Mouse (Mus musculus) embryonic facial prominence, embryonic 11.5 days (tissue): ENCODE measurements around the gene Pgd. TPM values are rescaled to one million over a fixed set of nuclear protein-coding genes. Genes with fewer than 3 reads are reported as not detected.

Source experiments
- ATAC-seq: fragments of 200-750 bp; cut with Nextera tagmentation; replicated peaks from 2 replicates; pipeline ENCODE4 v1.8.0; 2017; ENCODE audit warnings: low read depth; ENCODE audit not compliant: insufficient number of reproducible peaks, low FRiP score, low TSS enrichment
- DNase-seq: peaks from one replicate; pipeline ENCODE4 v3.0.0-alpha.2; 2015; ENCODE audit warnings: low spot score
- H3K27ac ChIP-seq: fragments of 300-500 bp; sonication (generic); replicated peaks from 2 replicates; pipeline ENCODE4 v1.5.1; 2014; ENCODE audit warnings: mild to moderate bottlenecking, low read depth, low read length, control low read depth
- H3K27me3 ChIP-seq: fragments of 300-500 bp; sonication (generic); 2 replicates; pipeline ENCODE4 v1.6.1; 2014; ENCODE audit warnings: mild to moderate bottlenecking, low read length, moderate library complexity, mixed read lengths; ENCODE audit not compliant: control insufficient read depth, insufficient read depth
- H3K36me3 ChIP-seq: fragments of 300-500 bp; sonication (generic); replicated peaks from 2 replicates; pipeline ENCODE4 v1.6.1; 2014; ENCODE audit warnings: low read depth, mild to moderate bottlenecking, low read length, moderate library complexity, mixed read lengths; ENCODE audit not compliant: control insufficient read depth, insufficient read depth
- H3K4me1 ChIP-seq: fragments of 300-500 bp; sonication (generic); 2 replicates; pipeline ENCODE4 v1.6.1; 2014; ENCODE audit warnings: low read length, mixed read lengths; ENCODE audit not compliant: control insufficient read depth, insufficient read depth
- H3K4me2 ChIP-seq: fragments of 300-500 bp; sonication (generic); 2 replicates; pipeline ENCODE4 v1.6.1; 2014; ENCODE audit warnings: low read depth, mild to moderate bottlenecking, control low read depth, low read length, moderate library complexity
- H3K4me3 ChIP-seq: fragments of 300-500 bp; sonication (generic); 2 replicates; pipeline ENCODE4 v1.5.1; 2014; ENCODE audit warnings: low read depth, low read length, control low read depth
- H3K9ac ChIP-seq: fragments of 300-500 bp; sonication (generic); replicated peaks from 2 replicates; pipeline ENCODE4 v1.6.1; 2014; ENCODE audit warnings: mild to moderate bottlenecking, control low read depth, low read length
- H3K9me3 ChIP-seq: fragments of 300-500 bp; sonication (generic); replicated peaks from 2 replicates; pipeline ENCODE4 v1.6.1; 2016; ENCODE audit warnings: mild to moderate bottlenecking, low read length, inconsistent platforms, mixed read lengths; ENCODE audit not compliant: control insufficient read depth
- WGBS: fragments of 180-500 bp; shearing (Covaris S2); extraction: QIAGEN DNeasy Blood & Tissue Kit; methylation state at CpG from one replicate; pipeline ENCODE4 v1.1.7; 2014; 5-methylcytosine and 5-hydroxymethylcytosine counted together
- polyA plus RNA-seq: library from polyadenylated mRNA; unstranded; fragments of >200 nt; fragmentation: Nextera tagmentation; extraction: Ambion mirVana; gene quantifications from 2 replicates; pipeline ENCODE4 v1.2.1, GENCODE M21; 2014

Gene Pgd
- polyA plus RNA-seq, 1 experiment from 2014 or later: 44.5 TPM

DNA sequence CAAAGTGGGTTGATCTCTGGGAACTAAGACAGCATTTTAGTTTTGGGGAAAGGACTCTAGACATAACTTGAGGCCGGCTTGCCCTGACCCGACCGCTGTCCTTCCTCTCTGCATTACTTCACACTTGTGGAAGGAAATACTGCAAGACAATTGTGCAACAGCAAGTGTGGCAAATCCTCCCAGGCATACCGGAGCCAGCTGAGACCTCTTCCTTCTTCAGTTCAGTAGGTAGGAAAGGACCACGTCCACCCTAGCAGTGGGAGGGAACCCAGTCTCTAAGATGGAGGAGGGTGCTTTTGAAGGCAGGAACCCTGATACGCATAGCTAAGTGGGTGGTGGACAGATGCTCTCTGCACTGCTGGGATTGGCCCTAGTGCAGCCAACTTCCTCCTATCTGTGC lies 10.9 kb downstream of the Pgd start:
- no peak overlapping the region for H3K4me2 ChIP-seq
- H3K4me1 ChIP-seq: no peaks in the 10 kb centered on the region
- no peak overlapping the region for H3K9ac ChIP-seq
- H3K27me3 ChIP-seq: no peaks in the 10 kb centered on the region
- no peak overlapping the region for H3K4me3 ChIP-seq
- WGBS: 94% methylated on average over 6 of the region's 6 CpGs
- H3K27ac ChIP-seq: no peak overlapping the region
- no peaks in the 10 kb centered on the region for H3K9me3 ChIP-seq
- H3K36me3 ChIP-seq: peaks cover 14% of the 10 kb centered on the region
- DNase-seq (no peak), ATAC-seq (no peak)

DNA sequence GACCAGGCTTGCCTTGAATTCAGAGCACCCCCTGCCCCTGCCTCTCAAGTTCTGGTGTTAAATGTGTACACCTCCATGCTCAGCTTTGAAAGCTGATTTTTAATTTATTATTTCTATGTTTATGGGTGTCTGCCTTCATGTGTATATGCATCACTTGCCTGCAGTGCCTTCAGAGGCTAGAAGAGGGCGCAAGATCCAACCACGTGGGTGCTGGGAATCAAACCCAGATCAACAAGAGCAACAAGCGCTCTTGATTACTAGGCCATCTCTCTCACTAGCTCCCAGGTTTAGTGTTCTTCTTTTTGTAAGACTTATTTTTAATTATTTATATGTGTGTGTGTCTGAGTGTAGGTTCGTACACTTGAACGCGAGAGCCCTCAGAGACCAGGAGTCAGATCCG lies 11.7 kb downstream of the Pgd start:
- no peak for DNase-seq
- no peak overlapping the region for H3K9ac ChIP-seq
- peaks cover 18% of the 10 kb centered on the region for H3K36me3 ChIP-seq
- ATAC-seq: no peak
- H3K4me1 ChIP-seq: no peaks in the 10 kb centered on the region
- no peaks in the 10 kb centered on the region for H3K9me3 ChIP-seq
- H3K27me3 ChIP-seq: no peaks in the 10 kb centered on the region
- H3K4me3 ChIP-seq: no peak overlapping the region
- H3K27ac ChIP-seq: no peak overlapping the region
- WGBS: 97% methylated on average over 7 of the region's 7 CpGs
- no peak overlapping the region for H3K4me2 ChIP-seq

GRCm38 (mm10) chr4:149150721-149151120 lies 15.8 kb downstream of the Pgd start:
- no peak overlapping the region for H3K4me3 ChIP-seq
- WGBS: 91% methylated on average over 11 of the region's 11 CpGs
- H3K4me2 ChIP-seq: no peak overlapping the region
- no peak for ATAC-seq
- no peaks in the 10 kb centered on the region for H3K9me3 ChIP-seq
- no peaks in the 10 kb centered on the region for H3K4me1 ChIP-seq
- no peaks in the 10 kb centered on the region for H3K27me3 ChIP-seq
- H3K27ac ChIP-seq: no peak overlapping the region
- DNase-seq: no peak
- peaks cover 18% of the 10 kb centered on the region for H3K36me3 ChIP-seq
- no peak overlapping the region for H3K9ac ChIP-seq

DNA sequence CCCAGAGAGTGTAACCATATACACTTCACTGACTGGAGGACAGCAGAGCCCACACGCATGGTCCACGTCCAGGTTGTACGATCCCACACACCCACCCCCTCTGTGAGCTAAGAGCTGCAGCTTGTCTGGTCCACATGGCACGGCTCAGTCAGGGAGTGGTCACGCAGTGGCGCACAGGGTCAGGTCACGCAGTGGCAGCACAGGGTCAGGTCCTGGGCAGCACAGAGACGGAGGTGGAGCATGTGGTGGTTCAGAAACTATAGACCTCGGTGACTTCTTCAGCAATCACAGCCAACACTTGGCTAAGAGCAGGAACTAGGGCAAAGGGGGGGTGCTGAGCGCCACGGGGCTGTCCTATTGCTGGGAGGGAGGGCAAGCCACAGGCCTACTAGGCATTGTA lies 16.3 kb downstream of the Pgd start:
- no peaks in the 10 kb centered on the region for H3K9me3 ChIP-seq
- ATAC-seq (no peak), DNase-seq (no peak)
- H3K4me1 ChIP-seq: no peaks in the 10 kb centered on the region
- H3K4me3 ChIP-seq: no peak overlapping the region
- H3K9ac ChIP-seq: no peak overlapping the region
- H3K4me2 ChIP-seq: no peak overlapping the region
- H3K27ac ChIP-seq: no peak overlapping the region
- H3K36me3 ChIP-seq: peaks cover 18% of the 10 kb centered on the region
- no peaks in the 10 kb centered on the region for H3K27me3 ChIP-seq
- WGBS: 71% methylated on average over 11 of the region's 11 CpGs

DNA sequence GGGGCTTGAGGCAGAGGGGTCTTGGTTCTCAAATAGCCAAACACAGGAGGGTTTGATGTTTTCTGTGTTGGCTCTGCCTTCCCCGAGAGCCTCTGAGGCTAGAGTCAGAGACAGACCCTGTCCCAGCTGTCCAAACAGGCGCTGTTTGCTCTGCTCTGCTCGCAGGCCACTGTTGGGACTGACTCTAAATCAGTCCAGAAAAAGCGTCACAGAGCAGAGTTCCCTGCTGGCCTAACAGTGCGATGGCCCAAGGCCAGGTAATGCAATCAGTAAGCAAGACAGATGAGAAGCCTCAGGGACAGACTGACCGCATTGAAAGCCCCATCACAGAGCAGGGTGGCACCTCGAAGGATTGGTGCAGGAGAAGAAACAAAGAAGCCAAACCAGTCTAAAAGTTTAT lies 17.0 kb downstream of the Pgd start:
- H3K4me2 ChIP-seq: no peak overlapping the region
- 66% methylated on average over 7 of the region's 7 CpGs for WGBS
- no peak overlapping the region for H3K9ac ChIP-seq
- no peaks in the 10 kb centered on the region for H3K4me1 ChIP-seq
- DNase-seq: no peak
- no peak overlapping the region for H3K27ac ChIP-seq
- peaks cover 15% of the 10 kb centered on the region for H3K36me3 ChIP-seq
- ATAC-seq: no peak
- no peaks in the 10 kb centered on the region for H3K27me3 ChIP-seq
- no peak overlapping the region for H3K4me3 ChIP-seq
- H3K9me3 ChIP-seq: no peaks in the 10 kb centered on the region

- WGBS: 73% methylated on average over 9 of the region's 9 CpGs
- Histone ChIP-seq H3K9me3 (no peaks in the 10 kb centered on the region), H3K36me3 (peaks cover 15% of the 10 kb centered on the region), H3K4me2 (no peak overlapping the region), H3K27me3 (no peaks in the 10 kb centered on the region), H3K4me1 (no peaks in the 10 kb centered on the region), H3K9ac (no peak overlapping the region), H3K27ac (no peak overlapping the region), H3K4me3 (no peak overlapping the region)
- ATAC-seq (no peak), DNase-seq (no peak)
Measured at GRCm38 (mm10) chr4:149149196-149149595, 17.4 kb downstream of the Pgd start.

- DNase-seq (no peak), ATAC-seq (no peak)
- H3K4me2 ChIP-seq: no peak overlapping the region
- 84% methylated on average over 4 of the region's 4 CpGs for WGBS
- H3K36me3 ChIP-seq: peaks cover 9% of the 10 kb centered on the region
- H3K9me3 ChIP-seq: no peaks in the 10 kb centered on the region
- no peaks in the 10 kb centered on the region for H3K27me3 ChIP-seq
- no peak overlapping the region for H3K27ac ChIP-seq
- H3K4me1 ChIP-seq: no peaks in the 10 kb centered on the region
- H3K4me3 ChIP-seq: no peak overlapping the region
- H3K9ac ChIP-seq: no peak overlapping the region
Measured at GRCm38 (mm10) chr4:149148084-149148483, 18.5 kb downstream of the Pgd start.

DNA sequence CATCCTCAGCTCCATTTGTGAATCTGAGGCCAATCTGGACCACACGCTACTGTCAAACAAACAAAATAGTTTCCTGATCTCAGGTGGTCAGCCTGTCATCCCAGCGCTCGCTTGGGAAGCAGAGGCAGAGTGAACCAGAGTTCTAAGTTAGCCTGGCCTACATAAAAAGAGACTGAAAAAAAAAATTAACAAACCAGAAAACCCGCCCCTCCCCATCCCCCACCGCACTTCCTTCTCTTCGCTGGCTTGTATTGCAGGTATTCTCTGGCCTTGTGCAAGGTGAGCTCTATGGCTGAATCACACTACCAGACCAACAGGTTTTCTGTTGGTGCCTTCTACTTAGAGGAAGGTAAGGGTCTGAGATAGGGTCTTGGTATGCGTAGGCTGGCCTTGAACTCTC lies 19.0 kb downstream of the Pgd start:
- 80% methylated on average over 7 of the region's 7 CpGs for WGBS
- no peaks in the 10 kb centered on the region for H3K9me3 ChIP-seq
- H3K4me2 ChIP-seq: no peak overlapping the region
- no peak overlapping the region for H3K27ac ChIP-seq
- no peak for ATAC-seq
- peaks cover 5% of the 10 kb centered on the region for H3K36me3 ChIP-seq
- H3K27me3 ChIP-seq: no peaks in the 10 kb centered on the region
- no peak for DNase-seq
- no peak overlapping the region for H3K9ac ChIP-seq
- H3K4me3 ChIP-seq: no peak overlapping the region
- no peaks in the 10 kb centered on the region for H3K4me1 ChIP-seq
